Mouse (Mus musculus) spleen, adult 18-20 months (tissue): ENCODE results near the gene Myl4.
"Not testable (repeated sequence)": the region's sequence is repeated elsewhere in the genome, so short reads cannot be mapped to it uniquely, and the experiment has no call there.

Experiments used
- DNase-seq, 2 experiments: peaks; one replicate each; pipeline ENCODE4 v3.0.0; 2022; ENCODE audit warnings: mixed read lengths in 2 of 2

The Myl4 gene

GRCm38 (mm10) chr11:104550406-104550974 lies at the start of gene Myl4, which contains the start of gene Cdc27:
Gene Myl4, plus strand, starts transcription at chr11:104550663.
Gene Cdc27, minus strand, starts transcription at chr11:104550620.
- DNase-seq: peak; percentile 99 to 100

- no peak for DNase-seq
Observed at GRCm38 (mm10) chr11:104508455-104508854, 42.0 kb upstream of the Myl4 start.

- DNase-seq: peak in 1 of 2 experiments; percentile 39
Observed at GRCm38 (mm10) chr11:104510606-104511005, 39.9 kb upstream of the Myl4 start.

GRCm38 (mm10) chr11:104512436-104512835 lies 38.0 kb upstream of the Myl4 start:
- no peak for DNase-seq

GRCm38 (mm10) chr11:104525935-104526334 lies 24.5 kb upstream of the Myl4 start:
- no peak for DNase-seq

GRCm38 (mm10) chr11:104536843-104537242 lies 13.6 kb upstream of the Myl4 start:
- no peak for DNase-seq

GRCm38 (mm10) chr11:104537945-104538555 lies 12.4 kb upstream of the Myl4 start:
- DNase-seq: no peak

- DNase-seq: no peak
Observed at GRCm38 (mm10) chr11:104539811-104540210, 10.7 kb upstream of the Myl4 start.

- DNase-seq: not testable (repeated sequence)
Observed at GRCm38 (mm10) chr11:104543337-104543736, 7.1 kb upstream of the Myl4 start.

GRCm38 (mm10) chr11:104544507-104544906 lies 6.0 kb upstream of the Myl4 start:
- DNase-seq: no peak

GRCm38 (mm10) chr11:104547502-104547901 lies 3.0 kb upstream of the Myl4 start:
- DNase-seq: no peak

GRCm38 (mm10) chr11:104549438-104550405 lies 741 bp upstream of the Myl4 start:
- peak in 1 of 2 experiments; percentile 10 for DNase-seq

- DNase-seq: no peak
Observed at GRCm38 (mm10) chr11:104558065-104558464, 7.6 kb downstream of the Myl4 start.

- no peak for DNase-seq
Observed at GRCm38 (mm10) chr11:104558651-104559403, 8.4 kb downstream of the Myl4 start.

GRCm38 (mm10) chr11:104560971-104561370 lies 10.5 kb downstream of the Myl4 start:
- no peak for DNase-seq

- no peak for DNase-seq
Observed at GRCm38 (mm10) chr11:104563496-104563895, 13.0 kb downstream of the Myl4 start.

GRCm38 (mm10) chr11:104565172-104565571 lies 14.7 kb downstream of the Myl4 start:
- no peak for DNase-seq

GRCm38 (mm10) chr11:104566097-104566496 lies 15.6 kb downstream of the Myl4 start:
- DNase-seq: no peak

- no peak for DNase-seq
Observed at GRCm38 (mm10) chr11:104566796-104567195, 16.3 kb downstream of the Myl4 start.

- no peak for DNase-seq
Observed at GRCm38 (mm10) chr11:104567736-104568135, 17.3 kb downstream of the Myl4 start.

- DNase-seq: no peak
Observed at GRCm38 (mm10) chr11:104568326-104568725, 17.9 kb downstream of the Myl4 start.

GRCm38 (mm10) chr11:104570515-104570914 lies 20.1 kb downstream of the Myl4 start:
- DNase-seq: not testable (repeated sequence)

GRCm38 (mm10) chr11:104571373-104571772 lies 20.9 kb downstream of the Myl4 start:
- not testable (repeated sequence) for DNase-seq
